Mouse (Mus musculus) spleen, adult 2 months (tissue): ENCODE data around the gene Vps26c. TPM values are rescaled to one million over a fixed set of nuclear protein-coding genes. Genes with fewer than 3 reads are reported as not detected.
A peak's percentile ranks its signal among the peaks of the same experiment; 100 is the strongest.

Experiments used
- DNase-seq, 2 experiments: peaks; one replicate each; pipeline versions ENCODE4 v3.0.0 to v3.0.0-alpha.2; 2012 to 2021; ENCODE audit warnings: low spot score in 2 of 2, low read depth in 1 of 2
- H3K27ac ChIP-seq: fragments of 200-500 bp; 2 replicates; pipeline ENCODE4 v1.5.1; 2012; ENCODE audit warnings: low read length, inconsistent platforms; ENCODE audit not compliant: insufficient read depth
- H3K27me3 ChIP-seq: fragments of 200-500 bp; 2 replicates; pipeline ENCODE4 v1.6.1; 2012; ENCODE audit warnings: mild to moderate bottlenecking, moderate library complexity, low read length, inconsistent platforms; ENCODE audit not compliant: control insufficient read depth, insufficient read depth
- H3K36me3 ChIP-seq: fragments of 200-500 bp; 2 replicates; pipeline ENCODE4 v1.6.1; 2012; ENCODE audit warnings: mild to moderate bottlenecking, low read length, inconsistent platforms; ENCODE audit not compliant: control insufficient read depth, insufficient read depth
- H3K4me1 ChIP-seq: fragments of 200-500 bp; 2 replicates; pipeline ENCODE4 v1.6.1; 2011; ENCODE audit warnings: inconsistent platforms; ENCODE audit not compliant: control insufficient read depth, insufficient read depth, insufficient read length
- H3K4me3 ChIP-seq: fragments of 200-500 bp; 2 replicates; pipeline ENCODE4 v1.5.1; 2011; ENCODE audit warnings: mild to moderate bottlenecking, inconsistent platforms; ENCODE audit not compliant: insufficient read depth, insufficient read length; ENCODE audit errors: extremely low read depth
- CTCF ChIP-seq: fragments of 200-500 bp; IDR thresholded peaks from 2 replicates; pipeline ENCODE4 v1.5.1; 2011; ENCODE audit warnings: mild to moderate bottlenecking, inconsistent platforms; ENCODE audit not compliant: insufficient read depth, insufficient read length, insufficient replicate concordance; ENCODE audit errors: extremely low read depth
- POLR2A ChIP-seq: fragments of 200-500 bp; IDR thresholded peaks from 2 replicates; pipeline ENCODE4 v1.6.1; 2011; ENCODE audit warnings: low read depth, low read length, inconsistent platforms
- WGBS: fragments of 180-500 bp; shearing (Covaris S2); methylation state at CpG from one replicate; pipeline ENCODE4 v1.1.7; 2018; 5-methylcytosine and 5-hydroxymethylcytosine counted together
- polyA plus RNA-seq: library from polyadenylated mRNA; depleted of rRNA; stranded (reverse); fragments of >200 nt; gene quantifications from 2 replicates; pipeline ENCODE4 v1.2.3, GENCODE M21; 2012

Vps26c gene
- polyA plus RNA-seq, 1 experiment, result 21.4 TPM

GRCm38 (mm10) chr16:94570361-94571041, 43.9 kb upstream of the Vps26c start:
- H3K27ac ChIP-seq, result peak overlapping the region; percentile 99
- WGBS, result 5% methylated on average over 79 of the region's 88 CpGs
- peak in 1 of 2 experiments; percentile 53 for DNase-seq
- H3K4me1 ChIP-seq, result peaks cover 19% of the 10 kb centered on the region
- TF ChIP-seq CTCF (no peak), POLR2A (no peak)
- H3K36me3 ChIP-seq, result no peaks in the 10 kb centered on the region
- peak overlapping the region; percentile 95 for H3K4me3 ChIP-seq
- no peaks in the 10 kb centered on the region for H3K27me3 ChIP-seq

GRCm38 (mm10) chr16:94569229-94570176, 42.9 kb upstream of the Vps26c start, which contains the start of gene Dyrk1a:
Gene Dyrk1a, plus strand, starts transcription at chr16:94570010.
- no peaks in the 10 kb centered on the region for H3K36me3 ChIP-seq
- H3K4me3 ChIP-seq, result peak within 1 kb of the TSS; percentile 95
- peaks cover 15% of the 10 kb centered on the region for H3K4me1 ChIP-seq
- H3K27ac ChIP-seq, result peak within 1 kb of the TSS; percentile 100
- peak; percentile 38 for TF ChIP-seq POLR2A
- TF ChIP-seq CTCF, result no peak
- DNase-seq, result peak; percentile 99
- H3K27me3 ChIP-seq, result no peaks in the 10 kb centered on the region
- 1% methylated on average over 84 of the region's 133 CpGs for WGBS

DNA sequence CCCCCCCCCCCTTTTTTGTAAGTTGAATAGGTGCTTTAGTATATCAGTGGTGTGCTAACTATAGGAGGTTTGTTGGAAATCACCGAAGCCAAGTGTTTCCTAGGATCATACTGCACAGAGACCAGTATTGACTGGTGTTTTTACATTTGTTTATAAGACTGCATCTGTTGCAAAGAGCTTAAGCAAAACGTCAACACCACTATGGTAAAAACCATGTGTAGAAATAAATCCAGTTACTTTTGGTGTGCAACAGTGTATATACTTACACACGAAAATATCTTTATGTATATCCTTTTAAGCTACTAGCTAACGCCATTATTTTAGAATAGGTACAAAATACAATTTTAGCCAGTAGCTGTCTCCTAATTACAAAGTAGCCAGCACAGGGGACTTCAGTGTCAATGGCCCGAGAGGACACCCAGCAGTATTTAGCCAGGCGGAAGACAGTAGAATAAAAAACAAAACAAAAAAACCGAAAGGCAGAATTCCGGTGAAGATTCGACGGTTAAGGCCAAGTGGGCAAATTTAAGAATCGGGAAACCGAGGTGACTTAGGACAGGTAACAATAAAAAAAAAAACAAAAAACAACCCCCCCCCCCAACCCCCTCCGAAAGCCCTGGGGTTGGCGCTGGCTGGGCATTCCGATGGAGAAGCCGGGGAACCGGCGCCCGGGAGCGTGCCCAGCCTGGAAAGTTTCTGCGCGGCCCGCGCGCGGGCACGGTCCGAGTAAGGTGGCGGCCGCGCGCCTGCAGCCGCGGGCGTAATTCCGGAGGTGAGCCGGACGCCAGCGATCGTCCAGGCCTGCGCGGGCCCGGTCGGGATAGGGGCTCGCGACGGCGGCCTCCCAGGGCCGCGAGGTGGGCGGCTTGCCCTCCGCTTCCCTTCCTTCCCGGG, 42.0 kb upstream of the Vps26c start:
- H3K36me3 ChIP-seq, result no peaks in the 10 kb centered on the region
- WGBS, result 2% methylated on average over 53 of the region's 53 CpGs
- DNase-seq, result no peak
- H3K4me1 ChIP-seq, result peaks cover 10% of the 10 kb centered on the region
- peak overlapping the region; percentile 100 for H3K27ac ChIP-seq
- TF ChIP-seq POLR2A (peak; percentile 45), CTCF (no peak)
- no peaks in the 10 kb centered on the region for H3K27me3 ChIP-seq
- H3K4me3 ChIP-seq, result peak overlapping the region; percentile 91

- Histone ChIP-seq H3K4me1 (peaks cover 4% of the 10 kb centered on the region), H3K27ac (no peak overlapping the region), H3K36me3 (no peaks in the 10 kb centered on the region), H3K27me3 (no peaks in the 10 kb centered on the region), H3K4me3 (no peak overlapping the region)
- TF ChIP-seq POLR2A (no peak), CTCF (no peak)
- DNase-seq, result no peak
- 85% methylated on average over 5 of the region's 5 CpGs for WGBS
Measured at GRCm38 (mm10) chr16:94567751-94568150, 41.1 kb upstream of the Vps26c start.

- H3K27ac ChIP-seq, result no peak overlapping the region
- whole genome bisulfite sequencing, result 91% methylated on average over 11 of the region's 11 CpGs
- no peak for DNase-seq
- H3K4me3 ChIP-seq, result no peak overlapping the region
- TF ChIP-seq CTCF (no peak), POLR2A (no peak)
- H3K27me3 ChIP-seq, result no peaks in the 10 kb centered on the region
- no peaks in the 10 kb centered on the region for H3K36me3 ChIP-seq
- no peaks in the 10 kb centered on the region; the same call in 1 of the 2 replicates for H3K4me1 ChIP-seq
Measured at GRCm38 (mm10) chr16:94566834-94567585, 40.4 kb upstream of the Vps26c start.

DNA sequence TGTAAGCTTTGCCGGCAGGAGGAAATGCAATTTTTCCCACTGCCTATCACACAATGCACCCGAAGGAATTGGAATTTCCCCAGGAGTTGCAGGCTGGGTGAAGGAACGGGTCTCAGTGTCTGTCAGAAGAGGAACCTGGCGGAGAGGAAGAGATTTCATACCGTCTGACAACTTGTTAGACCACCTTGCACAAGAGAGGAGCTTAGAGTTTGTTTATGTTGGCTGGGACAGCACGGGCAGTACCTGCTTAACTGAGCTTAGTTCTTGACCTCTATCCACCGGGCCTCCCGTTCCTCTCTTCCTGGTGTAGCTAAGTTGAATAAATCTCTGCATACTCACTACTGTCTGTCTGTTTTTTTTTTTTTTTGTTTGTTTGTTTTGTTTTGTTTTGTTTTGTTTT, 39.5 kb upstream of the Vps26c start:
- H3K27ac ChIP-seq, result no peak overlapping the region
- 43% methylated on average over 8 of the region's 8 CpGs for WGBS
- H3K4me3 ChIP-seq, result no peak overlapping the region
- no peaks in the 10 kb centered on the region for H3K36me3 ChIP-seq
- TF ChIP-seq POLR2A, result no peak
- TF ChIP-seq CTCF, result no peak
- DNase-seq, result no peak
- no peaks in the 10 kb centered on the region for H3K27me3 ChIP-seq
- no peaks in the 10 kb centered on the region for H3K4me1 ChIP-seq
